Mouse (Mus musculus): Measurements from ENCODE around the gene Hes3. TPM values are rescaled to one million over a fixed set of nuclear protein-coding genes. Genes with fewer than 3 reads are reported as not detected.

Gene Hes3
- polyA plus RNA-seq, 1 experiment from 2014 or later: 0.11 TPM

DNA sequence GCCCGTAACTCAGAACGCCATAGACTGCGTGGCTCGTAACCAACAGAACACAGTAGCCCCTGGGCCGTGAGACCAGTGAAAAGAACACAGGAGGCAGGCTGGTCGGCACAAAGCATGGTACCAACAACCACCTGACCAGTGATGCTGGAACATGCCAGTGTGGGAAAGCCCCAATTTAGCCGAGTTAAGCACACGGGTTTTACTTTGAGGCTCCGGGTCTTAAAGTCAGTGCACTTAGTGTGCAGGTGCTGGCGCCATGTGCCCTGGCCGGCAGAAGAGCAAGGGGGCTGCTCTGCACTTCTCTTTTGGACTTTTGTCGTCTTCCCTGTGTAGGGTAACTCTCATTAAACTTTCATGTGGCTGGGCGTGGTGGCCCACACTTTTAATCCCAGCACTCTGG, 21.5 kb downstream of the Hes3 start:
- WGBS: 90% methylated on average over 13 of the region's 13 CpGs
- H3K27ac ChIP-seq (ENCODE audit: low read depth, low read length): no peak overlapping the region
- no peaks in the 10 kb centered on the region for H3K9me3 ChIP-seq (ENCODE audit: control insufficient read depth, low read length)
- H3K27me3 ChIP-seq (replicated peaks; ENCODE audit: control insufficient read depth, insufficient read depth, low read length): peaks cover 2% of the 10 kb centered on the region; the same call in 1 of the 2 replicates
- H3K4me3 ChIP-seq (ENCODE audit: low read length): no peak overlapping the region
- peaks cover 27% of the 10 kb centered on the region for H3K4me1 ChIP-seq (ENCODE audit: control insufficient read depth, insufficient read depth, low read depth, low read length)
- no peak for ATAC-seq
- H3K36me3 ChIP-seq (ENCODE audit: control insufficient read depth, insufficient read depth, low read length): peaks cover 6% of the 10 kb centered on the region
- H3K9ac ChIP-seq (ENCODE audit: low read depth, low read length): no peak overlapping the region
- H3K4me2 ChIP-seq (ENCODE audit: low read length): no peak overlapping the region

DNA sequence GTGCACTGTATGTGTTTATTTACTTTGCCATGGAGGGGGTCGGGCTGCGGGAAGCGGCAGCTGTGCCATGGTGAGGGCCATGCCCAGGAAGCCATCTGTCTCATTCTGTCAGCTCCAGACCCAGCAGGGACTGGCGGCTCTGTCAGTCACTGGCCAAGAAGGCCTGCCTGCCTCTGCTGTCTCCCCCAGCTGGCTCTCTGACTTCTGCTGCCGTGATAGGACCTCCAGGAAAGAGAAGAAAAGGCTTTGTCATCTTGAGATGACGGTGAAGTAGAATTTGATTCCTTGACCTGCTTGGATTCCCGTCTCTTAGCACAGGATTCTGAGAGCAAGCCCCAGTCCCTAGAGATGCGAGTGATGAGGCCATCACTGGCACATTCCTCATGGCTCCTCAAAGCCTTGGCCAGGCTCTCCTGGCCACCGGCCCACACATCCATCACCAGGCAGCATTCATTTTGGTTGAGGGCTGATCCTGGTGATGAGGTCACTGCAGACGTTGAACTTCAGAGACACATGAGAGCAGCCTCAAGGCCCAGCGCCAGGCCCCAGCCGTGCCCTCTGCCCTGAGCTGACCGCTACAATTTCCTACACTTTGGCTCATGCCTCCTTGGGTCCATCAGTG, 23.6 kb downstream of the Hes3 start:
- 50% methylated on average over 13 of the region's 13 CpGs for WGBS
- no peak overlapping the region; the same call in 1 of the 2 replicates for H3K27ac ChIP-seq (ENCODE audit: low read depth, low read length)
- no peak overlapping the region for H3K4me2 ChIP-seq (ENCODE audit: low read length)
- peaks cover 2% of the 10 kb centered on the region; the same call in 1 of the 2 replicates for H3K27me3 ChIP-seq (replicated peaks; ENCODE audit: control insufficient read depth, insufficient read depth, low read length)
- H3K9ac ChIP-seq (ENCODE audit: low read depth, low read length): no peak overlapping the region
- ATAC-seq: 0 out of 2 replicates have a peak, but pooled peaks have one; percentile 41
- no peak overlapping the region for H3K4me3 ChIP-seq (ENCODE audit: low read length)
- peaks cover 21% of the 10 kb centered on the region for H3K4me1 ChIP-seq (ENCODE audit: control insufficient read depth, insufficient read depth, low read depth, low read length)
- peaks cover 9% of the 10 kb centered on the region for H3K36me3 ChIP-seq (ENCODE audit: control insufficient read depth, insufficient read depth, low read length)
- H3K9me3 ChIP-seq (ENCODE audit: control insufficient read depth, low read length): no peaks in the 10 kb centered on the region

DNA sequence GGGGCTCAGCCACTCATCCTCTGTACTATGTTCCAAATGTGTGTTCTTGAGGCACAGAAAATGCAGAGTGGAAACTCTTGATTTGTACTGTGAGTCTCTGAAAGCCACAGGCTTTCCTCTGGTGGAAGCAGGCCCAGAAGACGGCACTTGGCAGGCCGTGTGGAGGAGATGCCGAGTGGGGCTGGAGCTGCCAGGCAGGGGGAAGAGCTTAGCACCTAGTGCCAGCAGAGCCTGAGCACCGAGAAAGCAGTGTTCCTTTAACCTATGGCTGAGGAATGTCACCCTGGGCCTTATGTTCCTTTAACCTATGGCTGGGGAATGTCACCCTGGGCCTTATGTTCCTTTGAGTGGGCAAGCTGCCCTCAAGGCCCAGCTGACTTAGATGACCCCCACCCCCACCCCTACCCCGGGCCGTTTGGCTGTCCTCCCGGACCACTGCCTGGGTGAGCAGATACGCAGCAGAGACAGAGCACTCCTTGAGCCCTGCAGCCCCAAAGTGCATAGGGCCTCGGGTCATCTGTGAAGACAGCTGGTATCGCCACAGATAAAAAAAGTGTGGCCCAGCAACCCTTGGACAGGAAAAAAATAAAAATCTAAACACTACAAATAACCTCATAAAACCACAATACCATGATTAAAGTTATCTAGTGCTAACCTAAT, 25.1 kb downstream of the Hes3 start:
- Histone ChIP-seq H3K27ac (ENCODE audit: low read depth, low read length) (peak overlapping the region; percentile 46; the same call in 1 of the 2 replicates), H3K4me3 (ENCODE audit: low read length) (no peak overlapping the region), H3K36me3 (ENCODE audit: control insufficient read depth, insufficient read depth, low read length) (peaks cover 2% of the 10 kb centered on the region), H3K9ac (ENCODE audit: low read depth, low read length) (no peak overlapping the region), H3K27me3 (replicated peaks; ENCODE audit: control insufficient read depth, insufficient read depth, low read length) (no peaks in the 10 kb centered on the region), H3K4me1 (ENCODE audit: control insufficient read depth, insufficient read depth, low read depth, low read length) (peaks cover 24% of the 10 kb centered on the region), H3K4me2 (ENCODE audit: low read length) (no peak overlapping the region), H3K9me3 (ENCODE audit: control insufficient read depth, low read length) (no peaks in the 10 kb centered on the region)
- WGBS: 41% methylated on average over 10 of the region's 10 CpGs
- no peak for ATAC-seq

DNA sequence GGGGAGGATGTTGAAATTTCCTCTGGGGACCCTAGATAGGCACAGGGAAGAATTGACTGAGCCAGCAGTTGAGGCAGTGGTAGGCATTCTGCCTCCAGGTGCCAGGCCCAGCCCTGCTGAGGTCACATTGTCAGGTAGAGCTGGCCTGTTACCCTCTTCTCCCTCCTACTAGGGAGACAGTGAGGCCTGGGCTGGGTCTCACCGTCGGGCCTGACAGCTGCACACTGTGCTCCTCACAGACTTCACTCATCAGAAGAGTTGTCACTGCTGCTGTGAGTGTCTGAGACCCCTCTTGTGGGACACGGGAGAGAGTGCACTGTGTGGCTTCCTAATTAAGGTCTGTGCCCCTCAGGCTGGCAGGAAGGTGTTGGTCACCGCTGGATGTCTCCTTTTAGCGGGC, 25.7 kb downstream of the Hes3 start:
- Histone ChIP-seq H3K27ac (ENCODE audit: low read depth, low read length) (peak overlapping the region; percentile 56; the same call in 1 of the 2 replicates), H3K4me3 (ENCODE audit: low read length) (no peak overlapping the region), H3K4me1 (ENCODE audit: control insufficient read depth, insufficient read depth, low read depth, low read length) (peaks cover 24% of the 10 kb centered on the region), H3K36me3 (ENCODE audit: control insufficient read depth, insufficient read depth, low read length) (peaks cover 2% of the 10 kb centered on the region), H3K27me3 (replicated peaks; ENCODE audit: control insufficient read depth, insufficient read depth, low read length) (no peaks in the 10 kb centered on the region), H3K9ac (ENCODE audit: low read depth, low read length) (no peak overlapping the region), H3K9me3 (ENCODE audit: control insufficient read depth, low read length) (no peaks in the 10 kb centered on the region), H3K4me2 (ENCODE audit: low read length) (no peak overlapping the region)
- no peak for ATAC-seq
- 26% methylated on average over 5 of the region's 5 CpGs for WGBS

DNA sequence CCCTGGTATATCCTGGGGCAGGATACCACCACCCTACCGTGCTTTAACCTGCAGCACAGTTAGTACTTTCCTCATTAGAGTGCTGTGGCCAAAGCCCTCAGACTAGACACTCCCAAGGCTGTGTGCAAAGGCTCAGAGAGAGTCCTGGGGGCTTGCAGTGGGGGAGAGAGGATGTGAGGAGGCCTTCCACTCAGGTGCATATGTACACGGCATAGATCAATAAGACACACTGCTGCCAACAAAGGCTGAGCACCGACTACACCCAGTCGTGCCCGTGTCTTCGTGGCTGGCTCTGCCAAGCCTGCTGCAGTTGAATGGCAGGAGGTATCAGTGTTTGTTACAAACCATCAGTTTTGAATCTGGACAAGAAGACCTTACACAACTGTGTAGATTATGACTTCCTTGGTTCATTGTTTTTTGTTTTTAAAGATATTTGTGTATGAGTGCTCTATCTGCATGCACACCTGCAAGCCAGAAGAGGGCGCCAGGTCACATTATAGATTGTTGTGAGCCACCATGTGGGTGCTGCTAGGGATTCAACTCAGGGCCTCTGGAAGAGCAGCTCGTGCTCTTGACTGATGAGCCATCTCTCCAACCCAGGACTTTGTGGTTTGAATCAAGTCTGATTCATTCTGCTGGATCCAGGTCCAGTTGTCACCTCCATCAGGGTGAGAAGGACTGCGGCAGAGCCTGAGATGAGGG, 26.4 kb downstream of the Hes3 start:
- no peak overlapping the region for H3K9ac ChIP-seq (ENCODE audit: low read depth, low read length)
- H3K27me3 ChIP-seq (replicated peaks; ENCODE audit: control insufficient read depth, insufficient read depth, low read length): no peaks in the 10 kb centered on the region
- ATAC-seq: no peak
- peaks cover 6% of the 10 kb centered on the region for H3K36me3 ChIP-seq (ENCODE audit: control insufficient read depth, insufficient read depth, low read length)
- H3K4me2 ChIP-seq (ENCODE audit: low read length): no peak overlapping the region
- H3K4me1 ChIP-seq (ENCODE audit: control insufficient read depth, insufficient read depth, low read depth, low read length): peaks cover 24% of the 10 kb centered on the region
- H3K27ac ChIP-seq (ENCODE audit: low read depth, low read length): no peak overlapping the region
- no peak overlapping the region for H3K4me3 ChIP-seq (ENCODE audit: low read length)
- no peaks in the 10 kb centered on the region for H3K9me3 ChIP-seq (ENCODE audit: control insufficient read depth, low read length)
- 86% methylated on average over 9 of the region's 9 CpGs for WGBS

DNA sequence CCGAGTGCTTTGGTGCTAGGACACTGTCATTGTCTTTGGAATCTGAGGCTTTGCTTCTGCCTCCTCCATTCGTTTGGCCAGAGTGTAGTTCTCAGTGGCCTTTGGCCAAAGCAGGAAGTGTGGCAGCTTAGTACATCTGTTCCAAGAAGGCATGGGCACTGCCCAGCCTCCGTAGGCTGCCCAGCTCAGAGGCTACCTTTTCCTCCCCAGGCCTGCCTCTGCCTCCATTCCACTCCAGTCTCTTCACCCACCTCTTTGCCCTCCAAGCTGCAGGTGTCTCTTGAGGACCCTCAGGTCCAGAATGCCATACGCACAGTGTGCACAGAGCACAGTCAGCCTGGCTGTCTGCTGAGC, 27.3 kb downstream of the Hes3 start:
- Histone ChIP-seq H3K4me1 (ENCODE audit: control insufficient read depth, insufficient read depth, low read depth, low read length) (peaks cover 24% of the 10 kb centered on the region), H3K27ac (ENCODE audit: low read depth, low read length) (peak overlapping the region; percentile 29; the same call in 1 of the 2 replicates), H3K4me3 (ENCODE audit: low read length) (no peak overlapping the region), H3K27me3 (replicated peaks; ENCODE audit: control insufficient read depth, insufficient read depth, low read length) (no peaks in the 10 kb centered on the region), H3K4me2 (ENCODE audit: low read length) (no peak overlapping the region; the same call in 1 of the 2 replicates), H3K36me3 (ENCODE audit: control insufficient read depth, insufficient read depth, low read length) (peaks cover 7% of the 10 kb centered on the region), H3K9ac (ENCODE audit: low read depth, low read length) (no peak overlapping the region), H3K9me3 (ENCODE audit: control insufficient read depth, low read length) (no peaks in the 10 kb centered on the region)
- no peak for ATAC-seq
- 48% methylated on average over 4 of the region's 4 CpGs for WGBS

DNA sequence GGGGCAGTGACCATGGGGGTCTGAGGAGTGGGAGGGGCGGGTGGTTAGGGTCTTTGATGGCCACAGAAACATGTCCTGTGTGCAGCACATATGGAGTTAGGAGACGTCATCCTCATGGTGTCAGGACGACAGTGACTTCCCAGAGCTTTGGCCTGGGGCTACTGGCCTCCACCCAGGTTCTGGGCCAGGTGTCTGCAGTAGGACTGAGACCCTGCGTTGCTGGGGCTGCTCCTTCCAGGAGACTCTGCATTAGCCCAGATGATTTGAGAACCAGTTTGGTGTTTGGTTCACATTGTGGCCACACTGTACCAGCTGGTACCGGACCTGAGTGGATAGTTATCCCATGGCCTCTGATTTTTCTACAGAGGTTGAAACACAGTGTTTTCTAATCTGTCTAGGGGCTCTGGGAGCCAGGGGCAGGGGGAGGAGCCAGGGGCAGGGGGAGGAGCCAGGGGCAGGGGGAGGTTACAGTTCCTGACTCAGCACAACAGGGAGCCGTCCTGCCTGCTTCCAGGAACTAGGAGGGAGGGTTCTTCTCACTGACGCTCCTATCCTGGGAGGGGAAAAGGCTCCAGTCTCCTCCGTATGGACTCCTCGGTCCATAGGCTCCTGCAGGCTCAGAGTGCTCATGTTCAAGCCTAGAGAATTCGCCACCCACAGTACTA, 27.8 kb downstream of the Hes3 start:
- H3K4me1 ChIP-seq (ENCODE audit: control insufficient read depth, insufficient read depth, low read depth, low read length): peaks cover 24% of the 10 kb centered on the region
- H3K9me3 ChIP-seq (ENCODE audit: control insufficient read depth, low read length): no peaks in the 10 kb centered on the region
- peaks cover 7% of the 10 kb centered on the region for H3K36me3 ChIP-seq (ENCODE audit: control insufficient read depth, insufficient read depth, low read length)
- 32% methylated on average over 10 of the region's 10 CpGs for WGBS
- H3K4me2 ChIP-seq (ENCODE audit: low read length): no peak overlapping the region; the same call in 1 of the 2 replicates
- ATAC-seq: no peak
- H3K4me3 ChIP-seq (ENCODE audit: low read length): no peak overlapping the region
- H3K27ac ChIP-seq (ENCODE audit: low read depth, low read length): no peak overlapping the region; the same call in 1 of the 2 replicates
- H3K9ac ChIP-seq (ENCODE audit: low read depth, low read length): no peak overlapping the region
- no peaks in the 10 kb centered on the region for H3K27me3 ChIP-seq (replicated peaks; ENCODE audit: control insufficient read depth, insufficient read depth, low read length)

DNA sequence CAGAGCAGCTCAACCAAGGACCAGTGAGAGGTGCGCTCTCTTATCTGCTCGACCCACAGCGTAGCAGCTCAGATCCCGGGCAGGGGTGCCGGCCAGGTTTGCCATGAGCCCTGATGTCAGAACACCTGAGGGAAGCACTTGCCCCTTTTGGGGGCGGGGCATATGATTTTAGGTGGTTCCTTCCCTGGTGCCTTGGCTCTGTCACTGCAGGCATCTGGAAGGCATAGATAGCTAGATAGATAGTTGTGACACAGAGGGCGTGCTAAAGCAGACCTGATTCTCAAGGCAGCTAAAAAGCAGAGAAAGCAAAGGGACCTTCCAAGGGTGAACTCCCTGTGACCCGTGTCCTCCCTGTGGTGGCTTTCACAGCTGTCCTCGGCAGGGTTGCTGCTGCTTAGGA, 28.4 kb downstream of the Hes3 start:
- no peak overlapping the region for H3K9ac ChIP-seq (ENCODE audit: low read depth, low read length)
- peaks cover 7% of the 10 kb centered on the region for H3K36me3 ChIP-seq (ENCODE audit: control insufficient read depth, insufficient read depth, low read length)
- no peaks in the 10 kb centered on the region for H3K27me3 ChIP-seq (replicated peaks; ENCODE audit: control insufficient read depth, insufficient read depth, low read length)
- H3K9me3 ChIP-seq (ENCODE audit: control insufficient read depth, low read length): no peaks in the 10 kb centered on the region
- ATAC-seq: no peak
- no peak overlapping the region for H3K27ac ChIP-seq (ENCODE audit: low read depth, low read length)
- H3K4me1 ChIP-seq (ENCODE audit: control insufficient read depth, insufficient read depth, low read depth, low read length): peaks cover 24% of the 10 kb centered on the region
- no peak overlapping the region for H3K4me2 ChIP-seq (ENCODE audit: low read length)
- no peak overlapping the region for H3K4me3 ChIP-seq (ENCODE audit: low read length)
- WGBS: 65% methylated on average over 9 of the region's 9 CpGs

DNA sequence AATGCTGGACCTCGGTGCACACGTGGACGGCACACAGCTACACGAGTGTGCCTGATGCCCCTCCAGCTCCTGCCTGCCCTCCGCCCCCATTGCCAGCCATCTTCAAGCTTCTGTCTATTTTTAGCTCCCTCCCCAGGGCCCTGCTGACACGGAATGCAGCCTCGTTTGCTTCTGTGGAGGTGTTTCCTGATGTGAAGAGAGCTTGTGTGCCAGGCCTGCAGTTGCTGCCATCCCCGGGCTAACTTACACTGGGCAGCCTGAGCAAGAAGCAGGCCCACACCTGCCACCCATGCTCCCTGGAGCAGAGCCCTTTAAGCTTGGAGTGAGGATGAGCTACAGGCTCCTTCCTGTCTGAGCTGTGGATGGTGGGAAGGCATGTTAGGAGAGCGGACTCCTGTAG, 29.3 kb downstream of the Hes3 start:
- Histone ChIP-seq H3K9ac (ENCODE audit: low read depth, low read length) (no peak overlapping the region), H3K27me3 (replicated peaks; ENCODE audit: control insufficient read depth, insufficient read depth, low read length) (no peaks in the 10 kb centered on the region), H3K9me3 (ENCODE audit: control insufficient read depth, low read length) (no peaks in the 10 kb centered on the region), H3K36me3 (ENCODE audit: control insufficient read depth, insufficient read depth, low read length) (peaks cover 7% of the 10 kb centered on the region), H3K4me2 (ENCODE audit: low read length) (no peak overlapping the region), H3K4me3 (ENCODE audit: low read length) (no peak overlapping the region), H3K4me1 (ENCODE audit: control insufficient read depth, insufficient read depth, low read depth, low read length) (peaks cover 21% of the 10 kb centered on the region), H3K27ac (ENCODE audit: low read depth, low read length) (no peak overlapping the region)
- WGBS: 58% methylated on average over 9 of the region's 9 CpGs
- no peak for ATAC-seq

All from hindbrain, embryonic 16.5 days (tissue).